In genomic region chr7:28386462-28386861, GRCm38 (mm10) we compare ENCODE assay signal across 8 mouse cellular contexts. TPM values are rescaled to one million over a fixed set of nuclear protein-coding genes. Genes with fewer than 3 reads are reported as not detected.
A peak's percentile ranks its signal among the peaks of the same experiment; 100 is the strongest.
DNase-seq lines count a peak whose midpoint lies in the region; ATAC-seq and TF ChIP-seq lines count a peak whose summit lies in the region.

No protein-coding gene starts in this region.

- TF ChIP-seq CTCF in heart, adult 2 months (IDR thresholded peaks at IDR 0.05), result peak; percentile 82

- DNase-seq in urinary bladder, adult 18-20 months (ENCODE audit: low spot score in 2 of 2), result peak; percentile 68 to 69
- no peak for DNase-seq in urinary bladder, postnatal 10 days (ENCODE audit: low spot score)
- peak; percentile 86 to 89 for DNase-seq in heart, adult 2 months
- DNase-seq in kidney, adult 9 months, result peak; percentile 89
- DNase-seq in liver, embryonic 11.5 days (ENCODE audit: low spot score), result peak; percentile 83
- DNase-seq in splenic B cell, adult 2 months (ENCODE audit: low read depth, low spot score), result peak; percentile 97

- TF ChIP-seq EP300 in heart, adult 2 months (IDR thresholded peaks at IDR 0.05; ENCODE audit: insufficient read depth, low read depth, low read length), result peak; percentile 99

- H3K79me2 ChIP-seq in heart, adult 2 months (replicated peaks; ENCODE audit: control insufficient read depth, insufficient read depth, low read length), result no peaks in the 10 kb centered on the region

- TF ChIP-seq POLR2A in heart, adult 2 months (IDR thresholded peaks at IDR 0.05; ENCODE audit: insufficient read depth, low read depth, low read length), result no peak

- intact Hi-C loops in heart, adult 2 months (cut with DNase I), result loop anchor here (1.0 to 5.0 kb wide), 2 partner anchors 13 to 109 kb away; partner anchors contain the start of gene Eid2b

- H3K9me3 ChIP-seq in embryonic facial prominence, embryonic 12.5 days, result no peaks in the 10 kb centered on the region
- no peaks in the 10 kb centered on the region for H3K9me3 ChIP-seq in liver, embryonic 11.5 days (ENCODE audit: control insufficient read depth, low read length)

- no peaks in the 10 kb centered on the region for H3K27me3 ChIP-seq in embryonic facial prominence, embryonic 12.5 days
- H3K27me3 ChIP-seq in heart, adult 2 months (ENCODE audit: control insufficient read depth, insufficient read depth, low read length), result no peaks in the 10 kb centered on the region
- no peaks in the 10 kb centered on the region for H3K27me3 ChIP-seq in liver, embryonic 11.5 days (replicated peaks; ENCODE audit: control insufficient read depth, insufficient read depth, low read length)
- no peaks in the 10 kb centered on the region for H3K27me3 ChIP-seq in splenic B cell, adult 2 months (ENCODE audit: control insufficient read depth, insufficient read depth, low read length, poor library complexity, severe bottlenecking)

- WGBS in embryonic facial prominence, embryonic 12.5 days, result 11% methylated on average over 4 of the region's 4 CpGs
- WGBS in heart, adult 2 months, result 1% methylated on average over 4 of the region's 4 CpGs
- 4% methylated on average over 4 of the region's 4 CpGs for WGBS in liver, embryonic 11.5 days

- peaks cover 22% of the 10 kb centered on the region for H3K4me1 ChIP-seq in embryonic facial prominence, embryonic 12.5 days
- H3K4me1 ChIP-seq in heart, adult 2 months (ENCODE audit: control insufficient read depth, insufficient read depth, low read length), result peaks cover 15% of the 10 kb centered on the region
- H3K4me1 ChIP-seq in liver, embryonic 11.5 days (replicated peaks; ENCODE audit: control insufficient read depth, insufficient read depth, low read length), result peaks cover 25% of the 10 kb centered on the region

- H3K4me3 ChIP-seq in embryonic facial prominence, embryonic 12.5 days, result no peak overlapping the region
- H3K4me3 ChIP-seq in heart, adult 2 months, result no peak overlapping the region
- 0 out of 2 replicates have a peak overlapping the region, but pooled peaks have one; percentile 5 for H3K4me3 ChIP-seq in liver, embryonic 11.5 days (ENCODE audit: low read depth, low read length)

- no peak overlapping the region for H3K4me2 ChIP-seq in embryonic facial prominence, embryonic 12.5 days (replicated peaks)
- peak overlapping the region; percentile 17; the same call in 1 of the 2 replicates for H3K4me2 ChIP-seq in liver, embryonic 11.5 days

- peak overlapping the region; percentile 17; the same call in 1 of the 2 replicates for H3K27ac ChIP-seq in embryonic facial prominence, embryonic 12.5 days
- H3K27ac ChIP-seq in heart, adult 2 months, result peak overlapping the region; percentile 62
- H3K27ac ChIP-seq in liver, embryonic 11.5 days (ENCODE audit: low read depth, low read length), result no peak overlapping the region; the same call in 1 of the 2 replicates

- no peak overlapping the region for H3K9ac ChIP-seq in embryonic facial prominence, embryonic 12.5 days
- H3K9ac ChIP-seq in heart, adult 2 months (ENCODE audit: low read depth, low read length), result no peak overlapping the region
- no peak overlapping the region for H3K9ac ChIP-seq in liver, embryonic 11.5 days (ENCODE audit: low read depth, low read length)

- ATAC-seq in embryonic facial prominence, embryonic 12.5 days (ENCODE audit: insufficient number of reproducible peaks, insufficient read depth, low FRiP score, low TSS enrichment), result peak; percentile 62
- ATAC-seq in liver, embryonic 11.5 days (replicated peaks; ENCODE audit: low FRiP score), result peak; percentile 40; the same call in 1 of the 2 replicates
- peak; percentile 27 for ATAC-seq in monocyte, adult 5-6 weeks (replicated peaks; ENCODE audit: insufficient number of reproducible peaks, low FRiP score, low TSS enrichment, poor library complexity, severe bottlenecking)

- peaks cover 48% of the 10 kb centered on the region for H3K36me3 ChIP-seq in embryonic facial prominence, embryonic 12.5 days
- H3K36me3 ChIP-seq in heart, adult 2 months (ENCODE audit: control insufficient read depth, insufficient read depth, low read length), result no peaks in the 10 kb centered on the region
- peaks cover 19% of the 10 kb centered on the region for H3K36me3 ChIP-seq in liver, embryonic 11.5 days (ENCODE audit: control insufficient read depth, insufficient read depth, low read length)
- peaks cover 3% of the 10 kb centered on the region; the same call in 1 of the 2 replicates for H3K36me3 ChIP-seq in splenic B cell, adult 2 months (ENCODE audit: control insufficient read depth, insufficient read depth, low read length, poor library complexity, severe bottlenecking)

RNA-seq across cellular contexts. Expression of gene Med29, which starts 6.0 kb away (rescaled TPM):
- 51.1 and 52.0 TPM in 2 replicates for polyA plus RNA-seq in embryonic facial prominence, embryonic 12.5 days (2016; fragmentation: Nextera tagmentation; extraction: Ambion mirVana)
- total RNA-seq in heart, adult 2 months (2021), result 10 to 100 TPM; 20.8 to 21.5 TPM
- polyA plus RNA-seq in heart, adult 2 months (2012; rRNA removed), result 48.8 and 50.4 TPM in 2 replicates
- 44.7 and 45.7 TPM in 2 replicates for polyA plus RNA-seq in liver, embryonic 11.5 days (2014; fragmentation: Nextera tagmentation; extraction: Ambion mirVana)
- total RNA-seq in monocyte, adult 5-6 weeks (2017), result 6.9 to 12.3 TPM (median 12.0 TPM) in 3 replicates

RNA-seq across cellular contexts. Expression of gene Paf1, which starts 6.3 kb away (rescaled TPM):
- 82.2 and 85.5 TPM in 2 replicates for polyA plus RNA-seq in embryonic facial prominence, embryonic 12.5 days (2016; fragmentation: Nextera tagmentation; extraction: Ambion mirVana)
- 10 to 100 TPM; 41.3 to 42.1 TPM for total RNA-seq in heart, adult 2 months (2021)
- polyA plus RNA-seq in heart, adult 2 months (2012; rRNA removed), result 63.8 and 67.0 TPM in 2 replicates
- polyA plus RNA-seq in liver, embryonic 11.5 days (2014; fragmentation: Nextera tagmentation; extraction: Ambion mirVana), result 56.1 and 58.6 TPM in 2 replicates
- total RNA-seq in monocyte, adult 5-6 weeks (2017), result 162 to 264 TPM (median 189 TPM) in 3 replicates

RNA-seq across cellular contexts. Expression of gene Zfp36, which starts 6.4 kb away (rescaled TPM):
- 7.8 and 8.6 TPM in 2 replicates for polyA plus RNA-seq in embryonic facial prominence, embryonic 12.5 days (2016; fragmentation: Nextera tagmentation; extraction: Ambion mirVana)
- total RNA-seq in heart, adult 2 months (2021), result 10 to 100 TPM; 19.4 to 26.3 TPM
- 26.1 and 28.2 TPM in 2 replicates for polyA plus RNA-seq in heart, adult 2 months (2012; rRNA removed)
- 9.9 and 10.2 TPM in 2 replicates for polyA plus RNA-seq in liver, embryonic 11.5 days (2014; fragmentation: Nextera tagmentation; extraction: Ambion mirVana)
- 140 to 403 TPM (median 154 TPM) in 3 replicates for total RNA-seq in monocyte, adult 5-6 weeks (2017)

RNA-seq across cellular contexts. Expression of gene Plekhg2, which starts 14.1 kb away (rescaled TPM):
- 114 and 121 TPM in 2 replicates for polyA plus RNA-seq in embryonic facial prominence, embryonic 12.5 days (2016; fragmentation: Nextera tagmentation; extraction: Ambion mirVana)
- 10 to 100 TPM; 10.4 to 14.3 TPM for total RNA-seq in heart, adult 2 months (2021)
- 15.9 and 16.3 TPM in 2 replicates for polyA plus RNA-seq in heart, adult 2 months (2012; rRNA removed)
- 29.2 and 34.4 TPM in 2 replicates for polyA plus RNA-seq in liver, embryonic 11.5 days (2014; fragmentation: Nextera tagmentation; extraction: Ambion mirVana)
- 8.4 to 13.1 TPM (median 12.7 TPM) in 3 replicates for total RNA-seq in monocyte, adult 5-6 weeks (2017)

RNA-seq across cellular contexts. Expression of gene Rps16, which starts 36.0 kb away (rescaled TPM):
- 836 and 855 TPM in 2 replicates for polyA plus RNA-seq in embryonic facial prominence, embryonic 12.5 days (2016; fragmentation: Nextera tagmentation; extraction: Ambion mirVana)
- total RNA-seq in heart, adult 2 months (2021), result 100 to 1,000 TPM; 496 to 556 TPM
- 312 and 411 TPM in 2 replicates for polyA plus RNA-seq in heart, adult 2 months (2012; rRNA removed)
- 1,377 and 1,547 TPM in 2 replicates for polyA plus RNA-seq in liver, embryonic 11.5 days (2014; fragmentation: Nextera tagmentation; extraction: Ambion mirVana)
- total RNA-seq in monocyte, adult 5-6 weeks (2017), result 691 to 731 TPM (median 723 TPM) in 3 replicates
